Mouse (Mus musculus): Measurements from ENCODE around the gene Gm5346.
"Not testable (repeated sequence)": the region's sequence is repeated elsewhere in the genome, so short reads cannot be mapped to it uniquely, and the experiment has no call there.

The Gm5346 gene

DNA sequence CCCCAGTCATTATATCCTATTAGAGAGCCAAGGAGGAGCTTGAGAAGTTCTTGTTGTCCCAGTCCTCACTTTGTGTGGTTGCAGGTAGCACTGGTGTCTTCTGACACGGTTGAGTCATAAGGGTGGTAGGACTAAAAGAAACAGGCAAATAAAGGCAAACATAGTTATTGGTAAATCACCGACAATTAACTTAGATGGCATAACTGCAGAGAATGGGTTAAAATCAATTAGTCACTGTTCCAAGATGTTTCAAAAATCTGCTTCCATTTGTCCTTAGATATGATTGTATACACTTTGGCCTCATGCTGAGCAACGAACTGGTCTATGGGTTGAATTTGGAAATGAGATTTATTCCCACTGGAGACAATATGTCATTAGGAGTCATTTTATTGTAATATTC is at the start of gene Gm5346:
TSS of gene Gm5346 (minus strand) at position 101 of the 400 bp plus-strand sequence.
- no peak for DNase-seq (ENCODE audit: low spot score in 2 of 2)

- no peak for DNase-seq (ENCODE audit: low spot score in 2 of 2)
Observed at GRCm38 (mm10) chr8:43616046-43616445, 11.0 kb downstream of the Gm5346 start.

- DNase-seq (ENCODE audit: low spot score in 2 of 2) = not testable (repeated sequence)
Observed at GRCm38 (mm10) chr8:43603657-43604056, 23.4 kb downstream of the Gm5346 start.

DNA sequence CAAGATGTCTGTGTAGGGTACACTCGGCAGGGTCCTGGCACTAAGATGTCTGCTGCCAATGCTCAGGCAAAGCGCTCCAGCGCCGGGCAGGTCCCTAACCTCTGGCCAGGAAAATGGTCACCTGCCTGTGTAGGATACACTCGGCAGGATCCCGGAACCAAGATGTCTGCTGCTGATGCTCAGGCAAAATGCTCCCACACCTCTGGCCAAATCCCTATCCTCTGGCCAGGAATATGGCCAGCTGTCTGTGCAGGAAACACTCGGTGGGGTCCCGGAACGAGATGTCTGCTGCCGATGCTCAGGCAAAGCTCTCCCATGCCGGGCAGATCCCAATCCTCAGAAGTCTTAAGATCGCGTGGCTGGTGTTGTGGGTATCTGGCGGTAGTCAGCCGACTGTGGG is 23.9 kb downstream of the Gm5346 start:
- not testable (repeated sequence) for DNase-seq (ENCODE audit: low spot score in 2 of 2)

DNA sequence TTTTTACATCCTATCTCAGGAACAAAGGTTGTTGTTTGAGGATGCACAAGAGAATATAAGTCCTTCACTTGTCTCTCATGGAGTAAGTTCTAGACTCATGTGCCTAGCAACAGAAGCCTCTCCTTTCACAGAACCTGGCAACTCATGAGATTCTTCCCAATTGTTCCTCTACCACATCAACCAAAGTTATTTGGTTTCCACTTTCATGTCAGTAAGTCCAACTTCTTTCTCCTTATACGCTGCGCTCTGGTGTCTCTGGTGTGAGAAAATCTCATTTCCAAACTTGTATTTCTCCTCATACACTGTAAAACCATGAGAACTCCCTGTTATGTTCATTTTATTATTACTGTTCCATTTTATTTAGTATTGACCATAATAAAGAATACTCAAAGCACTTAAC is 50.5 kb downstream of the Gm5346 start, which contains the start of gene Adam26a:
TSS of gene Adam26a (minus strand) at position 101 of the 400 bp plus-strand sequence.
- not testable (repeated sequence) for DNase-seq (ENCODE audit: low spot score in 2 of 2)

Measured in right cerebral cortex, postnatal 10 days (tissue).